Comparison of ENCODE assay signal across 9 mouse cellular contexts in the genomic region with DNA sequence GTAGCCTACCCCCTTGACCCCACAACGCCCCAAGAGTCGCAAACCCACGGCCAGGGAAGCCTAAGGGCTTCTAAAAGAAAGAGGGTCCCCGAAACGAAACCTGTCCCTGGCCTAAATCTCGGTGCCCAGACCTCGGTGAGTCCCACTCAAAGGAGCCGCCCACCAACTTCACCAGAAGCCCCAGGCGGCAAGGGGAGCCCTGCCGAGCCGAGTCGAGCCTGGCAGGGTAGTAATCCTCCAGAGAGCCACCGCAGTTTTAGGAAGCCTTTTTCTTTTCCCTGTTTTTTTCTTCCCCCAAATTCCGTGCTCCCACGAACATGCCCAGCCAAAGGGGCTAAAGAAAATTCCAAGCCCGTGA. TPM values are rescaled to one million over a fixed set of nuclear protein-coding genes. Genes with fewer than 3 reads are reported as not detected.
DNase-seq lines count a peak whose midpoint lies in the region; ATAC-seq and TF ChIP-seq lines count a peak whose summit lies in the region.
"Had no signal": no experiment of that assay in that cellular context is flagged by ENCODE, and none has a peak within 500 bp of the region (broad histone marks: within the 10 kb centered on the region; RNA-seq: fewer than 3 reads in every experiment).

No protein-coding gene starts in this region.

- WGBS in heart, embryonic 15.5 days: under 1% methylated on average over 16 of the region's 16 CpGs
- WGBS in hindbrain, embryonic 13.5 days: under 1% methylated on average over 16 of the region's 16 CpGs
- WGBS in midbrain, embryonic 11.5 days: under 1% methylated on average over 16 of the region's 16 CpGs

- no peaks in the 10 kb centered on the region for H3K36me3 ChIP-seq in heart, embryonic 15.5 days
- H3K36me3 ChIP-seq in hindbrain, embryonic 13.5 days: no peaks in the 10 kb centered on the region
- no peaks in the 10 kb centered on the region for H3K36me3 ChIP-seq in midbrain, embryonic 11.5 days (ENCODE audit: control insufficient read depth, insufficient read depth, low read length)

- H3K4me2 ChIP-seq in heart, embryonic 15.5 days: peak overlapping the region; percentile 92
- H3K4me2 ChIP-seq in hindbrain, embryonic 13.5 days: peak overlapping the region; percentile 97
- peak overlapping the region; percentile 79 for H3K4me2 ChIP-seq in midbrain, embryonic 11.5 days

- no peaks in the 10 kb centered on the region for H3K9me3 ChIP-seq in heart, embryonic 15.5 days (replicated peaks)
- H3K9me3 ChIP-seq in hindbrain, embryonic 13.5 days: no peaks in the 10 kb centered on the region
- no peaks in the 10 kb centered on the region for H3K9me3 ChIP-seq in midbrain, embryonic 11.5 days (ENCODE audit: control insufficient read depth, low read length)

- intact Hi-C loops in heart, postnatal 10 days (cut with DNase I): loop anchor here (5.0 kb wide), 1 partner anchor 1841 kb away; a partner anchor contains a TSS

- TF ChIP-seq CTCF in Patski (IDR thresholded peaks at IDR 0.05): no peak

- no peak for DNase-seq in heart, postnatal 10 days
- no peak for DNase-seq in Patski (ENCODE audit: low read depth, low spot score)
- no peak for DNase-seq in midbrain, embryonic 11.5 days (ENCODE audit: low spot score, missing footprints)
- no peak for DNase-seq in spleen, postnatal 10 days (ENCODE audit: low spot score in 2 of 2)
- DNase-seq in left cerebral cortex, adult 9 months (ENCODE audit: low spot score in 2 of 2): no peak

- H3K27ac ChIP-seq in heart, embryonic 15.5 days: no peak overlapping the region
- no peak overlapping the region for H3K27ac ChIP-seq in hindbrain, embryonic 13.5 days
- no peak overlapping the region for H3K27ac ChIP-seq in midbrain, embryonic 11.5 days (ENCODE audit: low read depth, low read length)

- no peak for ATAC-seq in heart, embryonic 15.5 days (replicated peaks; ENCODE audit: insufficient number of reproducible peaks, insufficient read depth, low FRiP score, low read depth)
- peak; percentile 7 for ATAC-seq in Patski
- no peak; the same call in 1 of the 2 replicates for ATAC-seq in hindbrain, embryonic 13.5 days (ENCODE audit: low FRiP score)
- ATAC-seq in midbrain, embryonic 11.5 days (ENCODE audit: low FRiP score): peak; percentile 26
- no peak for ATAC-seq in granulocyte monocyte progenitor cell, adult 5-6 weeks (replicated peaks; ENCODE audit: poor library complexity, severe bottlenecking)

- H3K4me1 ChIP-seq in heart, embryonic 15.5 days (replicated peaks): peaks cover 52% of the 10 kb centered on the region
- H3K4me1 ChIP-seq in hindbrain, embryonic 13.5 days (replicated peaks): peaks cover 52% of the 10 kb centered on the region
- peaks cover 28% of the 10 kb centered on the region for H3K4me1 ChIP-seq in midbrain, embryonic 11.5 days (ENCODE audit: control insufficient read depth, insufficient read depth, low read length)

- H3K9ac ChIP-seq in heart, embryonic 15.5 days: peak overlapping the region; percentile 57
- H3K9ac ChIP-seq in hindbrain, embryonic 13.5 days: no peak overlapping the region
- H3K9ac ChIP-seq in midbrain, embryonic 11.5 days (ENCODE audit: low read length): peak overlapping the region; percentile 87

- peaks cover 73% of the 10 kb centered on the region for H3K27me3 ChIP-seq in heart, embryonic 15.5 days
- no peaks in the 10 kb centered on the region for H3K27me3 ChIP-seq in Patski
- peaks cover 70% of the 10 kb centered on the region for H3K27me3 ChIP-seq in hindbrain, embryonic 13.5 days
- H3K27me3 ChIP-seq in midbrain, embryonic 11.5 days (ENCODE audit: control insufficient read depth, insufficient read depth, low read length): peaks cover 65% of the 10 kb centered on the region

- POLR2A ChIA-PET in Patski (lab: Charles Lee): no interaction called here

- peak overlapping the region; percentile 69 for H3K4me3 ChIP-seq in heart, embryonic 15.5 days
- peak overlapping the region; percentile 72 for H3K4me3 ChIP-seq in hindbrain, embryonic 13.5 days
- peak overlapping the region; percentile 73 for H3K4me3 ChIP-seq in midbrain, embryonic 11.5 days (ENCODE audit: low read depth, low read length)

- in situ Hi-C loops in Patski (cut with MboI; ENCODE audit: low pct_unique_long_range_greater_than_20kb): loop anchor here (25.0 kb wide), 1 partner anchor 1736 kb away; a partner anchor contains a TSS

- CTCF ChIA-PET in Patski (lab: Charles Lee): interaction anchor here (1.1 kb wide), 1 partner anchor 13 kb away, joined by 3 read pairs; no protein-coding TSS in a partner anchor

RNA-seq across cellular contexts. Expression of a gene that starts 4.9 kb away (rescaled TPM):
- polyA plus RNA-seq in heart, embryonic 15.5 days (2015; fragmentation: Nextera tagmentation; extraction: Ambion mirVana): 0.10 and 0.18 TPM in 2 replicates
- total RNA-seq in heart, postnatal 10 days (2021): under 1 TPM; 0.52 to 0.74 TPM
- 5.1 TPM for polyA plus RNA-seq in Patski (2021)
- 0.87 and 1.1 TPM in 2 replicates for polyA plus RNA-seq in hindbrain, embryonic 13.5 days (2015; fragmentation: Nextera tagmentation; extraction: Ambion mirVana)
- polyA plus RNA-seq in midbrain, embryonic 11.5 days (2014; fragmentation: Nextera tagmentation; extraction: Ambion mirVana): 1.2 and 1.5 TPM in 2 replicates
- 1.0 and 1.9 TPM in 2 replicates for total RNA-seq in granulocyte monocyte progenitor cell, adult 5-6 weeks (2014; fragmentation: Nextera tagmentation)
- 0.56 and 7.2 TPM in 2 replicates for total RNA-seq in granulocyte monocyte progenitor cell, adult 5-6 weeks (2017)
- total RNA-seq: MEL had no signal

Comparison
In these comparisons a context has a peak if more than half of its experiments do, and no peak if none do; other contexts are left out.
1. ATAC-seq: peak in Patski (single experiment) and midbrain, embryonic 11.5 days (single experiment); none in heart, embryonic 15.5 days (single experiment), hindbrain, embryonic 13.5 days (single experiment) and granulocyte monocyte progenitor cell, adult 5-6 weeks (single experiment).
2. Peak in every context shown above with its lines, with median percentiles within 50 percentile points of each other: H3K4me2 ChIP-seq and H3K4me3 ChIP-seq.